Mouse (Mus musculus): Measurements from ENCODE around the gene Kdm6a. TPM values are rescaled to one million over a fixed set of nuclear protein-coding genes. Genes with fewer than 3 reads are reported as not detected.

Kdm6a gene
- polyA plus RNA-seq, 1 experiment = 55.9 TPM

DNA sequence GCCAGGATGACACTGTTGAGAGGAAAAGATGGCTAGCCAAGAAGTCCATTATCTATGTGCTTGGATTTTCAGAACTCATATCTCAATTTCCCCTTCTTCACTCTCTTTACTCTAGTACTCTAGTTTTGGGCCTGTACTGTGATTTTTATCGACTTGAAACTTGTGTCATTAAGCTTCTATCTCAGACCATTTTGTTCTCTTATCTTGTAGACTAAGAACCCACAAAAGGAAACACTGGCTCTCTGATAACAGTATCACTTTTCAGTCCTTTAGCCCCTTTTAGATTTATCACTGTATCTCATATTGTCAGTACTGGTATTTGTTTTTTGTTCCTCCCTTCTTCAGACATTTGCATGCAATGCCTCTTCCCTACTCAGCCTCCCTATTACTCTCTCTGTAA is 17.1 kb downstream of the Kdm6a start:
- H3K9ac ChIP-seq (ENCODE audit: low read depth, poor library complexity, severe bottlenecking) = no peak overlapping the region
- H3K9me3 ChIP-seq (replicated peaks; ENCODE audit: control insufficient read depth, insufficient read depth, low read length, poor library complexity, severe bottlenecking) = no peaks in the 10 kb centered on the region
- H3K27ac ChIP-seq (ENCODE audit: insufficient read depth, low read length) = no peak overlapping the region
- no peak overlapping the region for H3K4me3 ChIP-seq (ENCODE audit: low read depth, low read length)
- H3K36me3 ChIP-seq (ENCODE audit: control insufficient read depth, insufficient read depth, low read length, poor library complexity, severe bottlenecking) = no peaks in the 10 kb centered on the region
- TF ChIP-seq CTCF (IDR thresholded peaks at IDR 0.05; ENCODE audit: low read depth, low read length) (no peak), EP300 (IDR thresholded peaks at IDR 0.05; ENCODE audit: insufficient read depth, low read depth, low read length) (no peak), POLR2A (IDR thresholded peaks at IDR 0.05; ENCODE audit: insufficient read depth, low read length) (no peak)
- H3K27me3 ChIP-seq (ENCODE audit: control insufficient read depth, insufficient read depth, low read length, poor library complexity, severe bottlenecking) = no peaks in the 10 kb centered on the region
- H3K4me1 ChIP-seq (ENCODE audit: control insufficient read depth, insufficient read depth, low read length) = no peaks in the 10 kb centered on the region

DNA sequence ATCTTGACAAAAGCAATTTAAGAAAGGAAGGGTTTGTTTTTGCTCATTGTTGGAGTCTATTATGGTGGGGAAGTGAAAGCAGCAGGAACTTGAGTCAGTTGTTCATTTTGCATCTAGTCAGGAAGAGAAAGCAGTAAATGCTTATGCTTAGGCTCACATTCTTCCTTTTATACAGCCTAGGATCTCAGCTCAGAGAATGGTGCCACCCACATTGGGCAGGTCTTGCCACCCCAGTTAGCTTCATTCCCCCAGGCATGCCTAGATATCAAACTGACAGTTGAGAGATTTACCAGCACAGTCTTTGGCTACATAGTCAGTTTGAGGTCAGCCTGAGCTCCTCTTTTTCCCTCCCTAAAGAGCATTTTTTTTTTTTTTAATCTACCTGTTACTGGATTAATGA is 24.8 kb downstream of the Kdm6a start:
- Histone ChIP-seq H3K4me3 (ENCODE audit: low read depth, low read length) (no peak overlapping the region), H3K27ac (ENCODE audit: insufficient read depth, low read length) (no peak overlapping the region), H3K36me3 (ENCODE audit: control insufficient read depth, insufficient read depth, low read length, poor library complexity, severe bottlenecking) (no peaks in the 10 kb centered on the region), H3K9me3 (replicated peaks; ENCODE audit: control insufficient read depth, insufficient read depth, low read length, poor library complexity, severe bottlenecking) (no peaks in the 10 kb centered on the region), H3K4me1 (ENCODE audit: control insufficient read depth, insufficient read depth, low read length) (no peaks in the 10 kb centered on the region), H3K27me3 (ENCODE audit: control insufficient read depth, insufficient read depth, low read length, poor library complexity, severe bottlenecking) (no peaks in the 10 kb centered on the region), H3K9ac (ENCODE audit: low read depth, poor library complexity, severe bottlenecking) (no peak overlapping the region)
- TF ChIP-seq CTCF (IDR thresholded peaks at IDR 0.05; ENCODE audit: low read depth, low read length) (no peak), POLR2A (IDR thresholded peaks at IDR 0.05; ENCODE audit: insufficient read depth, low read length) (no peak), EP300 (IDR thresholded peaks at IDR 0.05; ENCODE audit: insufficient read depth, low read depth, low read length) (no peak)

DNA sequence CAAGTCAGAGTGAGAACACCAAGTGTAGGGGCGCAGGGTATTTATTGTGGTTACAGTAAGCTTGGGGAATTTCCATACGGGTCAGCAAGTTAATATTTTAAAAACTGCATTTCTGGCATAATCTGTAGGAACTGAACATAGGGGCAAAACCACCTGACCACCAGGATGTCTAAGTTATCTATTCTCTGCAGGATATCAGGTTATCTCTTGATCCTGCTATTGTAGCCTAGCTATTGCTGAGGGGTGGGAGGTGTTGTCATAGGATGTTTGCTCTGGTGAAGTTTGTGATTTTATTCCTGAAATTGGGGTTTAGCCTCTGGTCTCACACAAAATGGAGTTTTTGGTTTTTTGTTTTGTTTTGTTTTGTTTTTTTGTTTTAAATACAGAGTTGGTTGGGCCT is 25.9 kb downstream of the Kdm6a start:
- no peak overlapping the region for H3K4me3 ChIP-seq (ENCODE audit: low read depth, low read length)
- H3K27me3 ChIP-seq (ENCODE audit: control insufficient read depth, insufficient read depth, low read length, poor library complexity, severe bottlenecking) = no peaks in the 10 kb centered on the region
- no peaks in the 10 kb centered on the region for H3K4me1 ChIP-seq (ENCODE audit: control insufficient read depth, insufficient read depth, low read length)
- TF ChIP-seq EP300 (IDR thresholded peaks at IDR 0.05; ENCODE audit: insufficient read depth, low read depth, low read length) (no peak), POLR2A (IDR thresholded peaks at IDR 0.05; ENCODE audit: insufficient read depth, low read length) (no peak)
- no peak overlapping the region for H3K9ac ChIP-seq (ENCODE audit: low read depth, poor library complexity, severe bottlenecking)
- H3K27ac ChIP-seq (ENCODE audit: insufficient read depth, low read length) = no peak overlapping the region
- H3K9me3 ChIP-seq (replicated peaks; ENCODE audit: control insufficient read depth, insufficient read depth, low read length, poor library complexity, severe bottlenecking) = no peaks in the 10 kb centered on the region
- H3K36me3 ChIP-seq (ENCODE audit: control insufficient read depth, insufficient read depth, low read length, poor library complexity, severe bottlenecking) = no peaks in the 10 kb centered on the region

DNA sequence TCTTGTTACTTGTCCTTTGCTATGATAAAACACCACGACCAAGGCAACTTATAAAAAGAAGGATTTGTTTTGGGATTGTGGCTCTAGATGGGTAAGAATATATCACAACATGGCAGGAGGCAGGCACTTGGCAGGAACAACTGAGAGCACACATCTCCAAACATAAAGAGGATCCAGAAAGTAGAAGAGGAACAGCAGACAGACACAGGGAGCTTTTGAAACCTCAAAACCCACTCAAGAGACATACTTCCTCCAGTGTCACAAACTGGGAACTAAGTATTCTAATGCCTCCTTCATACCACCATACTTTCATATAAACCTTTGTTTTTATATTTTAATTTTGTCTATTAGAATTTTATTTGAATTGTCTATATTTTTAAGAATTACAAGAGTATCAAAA is 77.2 kb downstream of the Kdm6a start:
- Histone ChIP-seq H3K9ac (ENCODE audit: low read depth, poor library complexity, severe bottlenecking) (no peak overlapping the region), H3K9me3 (replicated peaks; ENCODE audit: control insufficient read depth, insufficient read depth, low read length, poor library complexity, severe bottlenecking) (no peaks in the 10 kb centered on the region), H3K36me3 (ENCODE audit: control insufficient read depth, insufficient read depth, low read length, poor library complexity, severe bottlenecking) (no peaks in the 10 kb centered on the region), H3K4me1 (ENCODE audit: control insufficient read depth, insufficient read depth, low read length) (no peaks in the 10 kb centered on the region), H3K27me3 (ENCODE audit: control insufficient read depth, insufficient read depth, low read length, poor library complexity, severe bottlenecking) (no peaks in the 10 kb centered on the region), H3K27ac (ENCODE audit: insufficient read depth, low read length) (no peak overlapping the region), H3K4me3 (ENCODE audit: low read depth, low read length) (no peak overlapping the region)
- TF ChIP-seq EP300 (IDR thresholded peaks at IDR 0.05; ENCODE audit: insufficient read depth, low read depth, low read length) (no peak), CTCF (IDR thresholded peaks at IDR 0.05; ENCODE audit: low read depth, low read length) (no peak), POLR2A (IDR thresholded peaks at IDR 0.05; ENCODE audit: insufficient read depth, low read length) (no peak)

DNA sequence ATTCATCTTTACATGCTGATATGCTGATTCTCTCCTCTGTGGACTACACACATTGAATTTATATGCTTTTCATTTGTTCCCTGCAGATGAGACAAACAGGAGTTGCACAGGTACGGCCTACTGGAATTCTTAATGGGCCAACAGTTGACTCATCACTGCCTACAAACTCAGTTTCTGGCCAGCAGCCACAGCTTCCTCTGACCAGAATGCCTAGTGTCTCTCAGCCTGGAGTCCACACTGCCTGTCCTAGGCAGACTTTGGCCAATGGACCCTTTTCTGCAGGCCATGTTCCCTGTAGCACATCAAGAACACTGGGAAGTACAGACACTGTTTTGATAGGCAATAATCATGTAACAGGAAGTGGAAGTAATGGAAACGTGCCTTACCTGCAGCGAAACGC is 88.2 kb downstream of the Kdm6a start:
- no peak overlapping the region for H3K9ac ChIP-seq (ENCODE audit: low read depth, poor library complexity, severe bottlenecking)
- no peak overlapping the region for H3K27ac ChIP-seq (ENCODE audit: insufficient read depth, low read length)
- peaks cover 8% of the 10 kb centered on the region; the same call in 1 of the 2 replicates for H3K36me3 ChIP-seq (ENCODE audit: control insufficient read depth, insufficient read depth, low read length, poor library complexity, severe bottlenecking)
- H3K27me3 ChIP-seq (ENCODE audit: control insufficient read depth, insufficient read depth, low read length, poor library complexity, severe bottlenecking) = no peaks in the 10 kb centered on the region
- TF ChIP-seq CTCF (IDR thresholded peaks at IDR 0.05; ENCODE audit: low read depth, low read length) = no peak
- no peaks in the 10 kb centered on the region for H3K4me1 ChIP-seq (ENCODE audit: control insufficient read depth, insufficient read depth, low read length)
- H3K4me3 ChIP-seq (ENCODE audit: low read depth, low read length) = no peak overlapping the region
- no peaks in the 10 kb centered on the region for H3K9me3 ChIP-seq (replicated peaks; ENCODE audit: control insufficient read depth, insufficient read depth, low read length, poor library complexity, severe bottlenecking)

GRCm38 (mm10) chrX:18254767-18255166 is 92.4 kb downstream of the Kdm6a start:
- Histone ChIP-seq H3K36me3 (ENCODE audit: control insufficient read depth, insufficient read depth, low read length, poor library complexity, severe bottlenecking) (peaks cover 8% of the 10 kb centered on the region; the same call in 1 of the 2 replicates), H3K9me3 (replicated peaks; ENCODE audit: control insufficient read depth, insufficient read depth, low read length, poor library complexity, severe bottlenecking) (no peaks in the 10 kb centered on the region), H3K27ac (ENCODE audit: insufficient read depth, low read length) (no peak overlapping the region), H3K4me3 (ENCODE audit: low read depth, low read length) (no peak overlapping the region), H3K4me1 (ENCODE audit: control insufficient read depth, insufficient read depth, low read length) (no peaks in the 10 kb centered on the region), H3K27me3 (ENCODE audit: control insufficient read depth, insufficient read depth, low read length, poor library complexity, severe bottlenecking) (no peaks in the 10 kb centered on the region), H3K9ac (ENCODE audit: low read depth, poor library complexity, severe bottlenecking) (no peak overlapping the region)
- TF ChIP-seq CTCF (IDR thresholded peaks at IDR 0.05; ENCODE audit: low read depth, low read length) = no peak
- no peak for TF ChIP-seq POLR2A (IDR thresholded peaks at IDR 0.05; ENCODE audit: insufficient read depth, low read length)
- TF ChIP-seq EP300 (IDR thresholded peaks at IDR 0.05; ENCODE audit: insufficient read depth, low read depth, low read length) = no peak
